Mouse (Mus musculus) layer of hippocampus, postnatal 10 days (tissue): ENCODE measurements around the gene Ccser1. TPM values are rescaled to one million over a fixed set of nuclear protein-coding genes. Genes with fewer than 3 reads are reported as not detected.
"Not testable (repeated sequence)": the region's sequence is repeated elsewhere in the genome, so short reads cannot be mapped to it uniquely, and the experiment has no call there.

Experiments used
- DNase-seq, 2 experiments: peaks; one replicate each; pipeline ENCODE4 v3.0.0; 2021; ENCODE audit warnings: low spot score in 2 of 2
- total RNA-seq, 2 experiments: library from RNA; stranded (reverse); gene quantifications; 2 replicates each; pipeline ENCODE4 v1.2.3; 2021

The Ccser1 gene
- total RNA-seq, 2 experiments from 2014 or later: 38.8 to 44.3 TPM

DNA sequence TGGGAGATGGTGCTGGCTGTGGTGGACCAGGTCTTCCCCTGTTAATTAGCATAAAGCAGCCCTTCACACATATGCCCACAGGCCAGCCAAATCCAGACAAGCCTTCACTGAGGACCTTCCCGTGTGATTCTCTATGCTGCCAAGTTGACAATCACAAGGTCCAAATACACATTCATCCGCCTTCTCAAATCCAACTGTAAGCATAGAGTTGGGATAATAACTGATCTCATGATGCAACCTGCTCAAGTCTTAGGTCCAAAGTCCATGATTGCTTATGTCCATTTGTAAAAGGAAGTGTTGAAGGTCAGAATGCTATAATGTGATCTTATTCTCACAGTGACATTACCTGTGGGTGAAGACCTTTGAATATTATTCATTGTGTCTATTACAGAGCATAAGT is 43.4 kb downstream of the Ccser1 start:
- DNase-seq: no peak

GRCm38 (mm10) chr6:61225302-61225701 is 45.2 kb downstream of the Ccser1 start:
- no peak for DNase-seq

GRCm38 (mm10) chr6:61230058-61230718 is 50.1 kb downstream of the Ccser1 start:
- DNase-seq: no peak

DNA sequence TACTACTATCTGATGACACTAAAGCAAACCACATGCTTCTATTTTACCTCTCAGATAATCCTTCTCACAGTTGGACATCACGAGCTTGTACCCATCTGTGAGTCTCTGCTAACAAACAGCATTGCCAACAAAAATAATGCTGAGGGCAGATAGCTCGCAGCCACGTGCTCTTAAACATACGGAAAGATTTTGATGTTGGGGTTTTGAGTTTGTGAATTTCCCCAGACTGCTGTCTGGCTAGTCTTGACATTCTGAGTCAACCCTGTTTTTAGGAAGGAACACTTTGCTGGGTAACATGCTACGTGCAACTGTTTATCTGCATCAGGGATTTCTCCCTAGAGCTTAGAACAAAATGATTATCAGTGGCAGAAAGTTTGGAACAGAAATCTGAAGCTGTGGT is 52.9 kb downstream of the Ccser1 start:
- no peak for DNase-seq

DNA sequence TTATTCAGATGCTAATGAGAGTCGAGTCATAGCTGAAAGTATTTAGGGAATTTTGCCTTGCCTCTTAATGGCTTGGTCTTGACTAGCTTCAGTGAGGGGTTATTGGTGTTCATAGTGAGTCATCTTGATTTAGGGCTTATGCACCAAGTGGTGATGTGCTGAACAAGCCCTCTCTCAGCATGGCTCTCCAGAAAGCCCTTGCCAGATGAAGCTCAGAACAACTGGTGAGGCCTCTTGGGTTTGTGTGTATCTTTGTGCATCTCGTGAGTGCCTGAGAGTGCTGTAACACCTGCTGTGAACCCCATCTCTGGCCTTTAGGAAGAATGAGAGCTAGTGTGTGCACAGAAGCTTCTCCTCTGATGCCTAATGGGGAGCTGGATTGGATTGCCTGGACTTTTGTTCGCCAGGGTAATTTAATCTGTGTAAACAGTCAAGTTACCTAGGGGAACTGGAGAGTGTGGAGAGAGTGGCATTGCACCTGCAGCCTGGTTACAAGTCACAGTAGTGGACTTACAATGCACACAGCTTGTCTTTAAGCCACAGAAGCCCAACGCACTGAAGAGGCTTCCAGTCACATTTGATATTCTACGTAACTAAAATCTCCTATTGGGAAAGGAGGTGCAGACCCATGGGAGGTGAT is 53.5 kb downstream of the Ccser1 start:
- no peak for DNase-seq

DNA sequence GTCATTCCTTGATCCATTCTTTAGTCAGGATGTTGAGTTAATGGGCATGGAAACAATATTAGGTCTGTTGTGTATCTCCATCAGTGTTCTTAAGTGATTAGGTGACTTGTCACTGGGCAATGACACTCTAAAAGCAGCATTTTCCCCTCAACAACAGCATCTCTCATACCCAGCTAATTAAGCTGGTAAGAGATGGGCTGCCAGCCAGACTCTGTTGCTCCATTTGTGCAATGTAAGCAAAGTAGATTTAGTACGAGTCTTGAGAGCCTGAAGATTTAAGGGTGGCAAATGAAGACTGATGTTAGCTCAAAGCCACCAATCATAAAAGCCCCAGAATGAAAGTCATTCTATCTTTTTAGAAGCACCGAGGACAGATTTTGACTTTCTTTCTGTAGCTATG is 60.5 kb downstream of the Ccser1 start:
- no peak for DNase-seq

GRCm38 (mm10) chr6:61242556-61242955 is 62.4 kb downstream of the Ccser1 start:
- no peak for DNase-seq

DNA sequence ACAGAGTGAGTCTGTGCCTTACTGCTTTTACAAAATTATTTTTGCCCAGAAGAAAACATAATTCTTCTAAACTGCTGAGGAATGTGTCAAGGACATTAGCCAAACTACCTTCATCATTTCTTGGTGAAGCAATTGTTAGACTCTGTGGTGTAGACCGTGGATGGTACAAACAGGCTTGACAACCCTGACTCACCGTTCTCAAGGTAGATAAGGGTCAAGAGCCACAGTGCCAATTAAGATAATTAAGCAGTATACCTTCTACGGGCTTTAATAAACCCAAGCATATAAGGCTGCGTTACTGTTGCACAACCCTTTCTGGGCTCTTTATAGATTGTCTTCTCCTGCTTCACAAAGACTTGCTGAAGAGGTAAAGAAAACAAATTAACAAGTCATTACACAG is 66.4 kb downstream of the Ccser1 start:
- DNase-seq: no peak

- DNase-seq: no peak
These were observed 67.8 kb downstream of the Ccser1 start for GRCm38 (mm10) chr6:61247842-61248472.

DNA sequence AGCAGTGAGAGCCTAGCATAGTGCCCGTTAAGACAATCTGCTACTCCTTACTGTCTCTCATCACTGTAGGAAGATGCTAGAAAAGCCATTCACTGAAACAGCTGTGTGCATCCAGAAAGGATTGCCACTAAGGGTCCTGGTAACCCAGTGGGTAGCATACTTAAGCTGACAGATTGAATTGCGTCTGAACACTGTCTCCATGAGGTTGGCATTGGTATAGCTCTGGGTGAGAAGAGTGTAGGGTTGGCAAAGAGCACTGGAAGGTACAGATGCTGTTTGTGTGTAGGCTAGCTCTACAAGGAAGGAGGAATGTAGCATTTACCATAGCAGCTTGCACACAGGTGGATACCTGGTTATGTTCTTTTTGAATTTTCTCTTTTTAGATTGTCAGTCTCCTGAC is 68.6 kb downstream of the Ccser1 start:
- DNase-seq: no peak

DNA sequence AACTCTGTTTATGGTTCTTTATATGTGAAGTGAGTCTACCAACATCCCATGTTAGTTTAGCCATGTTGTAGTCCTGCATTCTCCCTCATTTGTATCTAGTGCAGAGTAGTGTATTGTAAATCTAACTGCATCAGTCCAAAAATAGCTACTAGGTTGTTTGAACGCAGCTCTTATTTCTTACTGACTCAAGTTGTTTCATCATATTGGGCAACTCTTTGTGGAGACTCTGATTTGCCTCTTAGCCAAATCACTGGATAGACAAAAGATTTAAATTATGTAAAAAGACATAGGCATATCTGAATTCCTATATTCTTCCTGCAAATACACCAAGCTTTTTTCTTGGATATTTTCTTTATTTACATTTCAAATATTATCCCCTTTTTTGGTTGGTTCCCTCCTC is 71.1 kb downstream of the Ccser1 start:
- DNase-seq: no peak

GRCm38 (mm10) chr6:61252912-61253311 is 72.8 kb downstream of the Ccser1 start:
- no peak for DNase-seq

GRCm38 (mm10) chr6:61255874-61256273 is 75.8 kb downstream of the Ccser1 start:
- not testable (repeated sequence) for DNase-seq

DNA sequence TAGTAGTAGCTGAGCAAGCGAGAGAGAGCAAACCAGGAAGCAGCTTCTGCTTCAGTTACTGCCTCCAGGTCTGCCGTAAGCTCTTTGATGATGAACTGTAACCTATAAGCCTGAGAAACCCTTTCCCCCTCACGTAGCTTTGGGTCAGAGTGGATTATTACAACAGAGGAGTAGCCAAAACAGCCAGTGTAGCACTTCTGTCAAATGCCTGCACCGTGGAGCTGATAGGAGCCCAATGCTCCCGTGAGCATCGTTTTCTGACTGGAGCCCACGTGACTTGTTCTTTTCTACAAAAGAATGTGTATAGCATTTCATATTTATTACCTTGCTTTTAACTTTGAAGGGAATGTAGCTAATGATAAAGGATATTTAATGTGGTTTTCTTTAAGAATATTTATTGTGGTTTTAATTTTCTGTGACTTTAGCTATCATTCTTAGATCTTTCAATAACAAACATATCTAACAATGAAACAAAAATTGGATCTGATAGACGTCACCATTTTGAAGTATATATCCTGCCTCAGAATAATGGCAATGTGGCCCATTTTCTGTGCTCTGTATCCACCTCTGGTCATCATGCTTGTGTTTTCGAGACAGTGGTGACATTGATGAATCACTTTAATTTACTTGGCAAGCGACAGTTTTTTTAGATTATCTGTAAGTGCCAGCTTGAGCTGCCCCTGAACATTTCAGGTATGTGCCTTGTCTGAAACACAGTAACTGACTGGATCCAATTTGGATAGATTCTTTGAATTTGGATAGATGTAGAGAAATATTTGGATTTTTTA is 78.9 kb downstream of the Ccser1 start:
- DNase-seq: no peak

DNA sequence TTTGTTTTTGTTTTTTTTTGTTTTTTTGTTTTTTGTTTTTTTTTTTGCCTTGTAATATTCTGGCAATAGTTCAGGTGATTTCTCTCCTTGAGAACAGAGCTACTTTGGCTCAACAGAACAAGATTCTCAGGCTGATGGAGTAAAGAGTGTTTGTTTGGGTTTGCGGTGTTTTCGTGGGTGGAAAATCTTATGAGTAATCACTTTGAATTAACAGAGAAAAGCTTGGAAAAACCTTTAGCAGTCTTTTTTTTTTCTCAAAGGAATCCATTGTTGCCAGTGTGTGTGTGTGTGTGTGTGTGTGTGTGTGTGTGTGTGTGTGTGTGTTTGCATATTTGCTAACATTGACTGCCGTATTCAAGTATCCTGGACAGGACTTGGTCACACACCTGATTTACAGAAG is 81.3 kb downstream of the Ccser1 start:
- no peak for DNase-seq

DNA sequence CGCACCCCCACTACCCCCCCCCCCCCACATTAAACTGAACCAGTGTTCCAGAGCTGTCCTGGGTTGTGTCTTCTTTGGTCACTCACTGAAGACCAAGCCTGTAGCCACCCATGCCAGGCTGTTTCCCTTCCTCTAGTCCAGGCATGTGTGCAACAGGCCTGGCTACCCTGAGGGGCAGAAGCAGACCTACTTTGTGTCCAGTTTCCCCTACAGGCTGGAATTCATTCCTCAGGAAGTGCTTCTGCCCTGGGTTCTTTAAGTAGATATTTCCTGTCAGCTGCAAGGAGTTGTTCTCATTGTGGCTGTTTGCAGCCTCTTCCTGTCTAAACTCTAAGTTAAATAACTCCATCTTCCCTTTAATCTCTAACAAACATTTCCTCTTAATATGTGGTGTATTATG is 82.3 kb downstream of the Ccser1 start:
- no peak for DNase-seq

DNA sequence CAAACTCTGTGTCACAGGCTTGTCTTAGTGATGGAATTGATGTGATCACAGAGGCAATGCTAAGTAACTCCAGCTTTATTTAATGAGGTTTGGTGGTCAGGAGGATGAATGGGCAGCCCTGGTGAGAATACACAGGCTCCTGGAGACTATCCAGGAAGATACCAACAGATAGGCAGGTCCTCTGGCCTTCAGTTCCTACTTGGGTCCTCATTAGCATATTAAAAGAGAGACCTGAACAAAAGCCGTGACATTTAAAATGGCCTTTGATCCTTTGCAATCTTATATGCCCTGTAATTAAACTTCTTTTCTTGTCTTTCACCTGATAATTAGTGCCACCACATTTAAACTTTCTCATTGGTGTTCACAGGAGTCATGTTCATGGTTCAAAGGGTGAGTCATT is 83.2 kb downstream of the Ccser1 start:
- DNase-seq: no peak

GRCm38 (mm10) chr6:61271033-61271432 is 90.9 kb downstream of the Ccser1 start:
- DNase-seq: no peak

DNA sequence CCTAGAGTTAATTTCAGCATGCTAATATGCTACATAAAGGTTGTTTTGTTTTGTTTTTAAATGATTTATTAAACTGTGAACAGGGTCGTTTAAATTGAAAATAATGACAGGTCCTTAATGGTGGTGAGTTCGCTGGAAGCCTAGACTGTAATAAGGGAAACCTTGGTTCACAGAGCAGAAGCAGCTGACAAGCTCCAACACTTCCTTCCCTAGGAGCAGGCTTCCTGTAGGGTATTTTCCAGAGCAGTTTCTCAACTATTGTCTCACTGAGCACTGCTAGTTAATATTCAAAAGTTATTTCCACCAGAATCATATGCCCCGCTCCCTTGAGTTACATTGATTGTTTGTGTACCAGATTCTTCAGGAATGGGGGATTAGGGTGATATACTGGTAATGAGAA is 93.3 kb downstream of the Ccser1 start:
- DNase-seq: no peak

DNA sequence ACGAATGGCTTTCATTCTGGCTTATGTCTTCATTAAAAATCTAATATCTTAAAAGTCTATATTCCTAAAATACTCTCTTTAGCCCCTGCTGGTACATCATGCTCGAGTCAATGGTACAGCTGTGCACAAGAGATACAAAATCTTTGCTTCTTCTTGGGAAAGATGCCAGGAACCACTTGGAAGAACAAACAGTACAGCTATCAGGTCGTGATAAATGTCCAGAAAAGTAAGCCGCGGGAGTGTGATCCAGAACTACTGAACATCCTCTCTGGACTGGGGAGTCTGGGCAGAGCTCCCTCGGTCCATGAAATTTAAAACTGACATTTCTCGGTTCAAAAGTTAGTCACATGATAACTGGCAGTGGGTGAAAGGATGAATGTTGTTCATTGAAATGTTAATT is 99.4 kb downstream of the Ccser1 start:
- DNase-seq: no peak

DNA sequence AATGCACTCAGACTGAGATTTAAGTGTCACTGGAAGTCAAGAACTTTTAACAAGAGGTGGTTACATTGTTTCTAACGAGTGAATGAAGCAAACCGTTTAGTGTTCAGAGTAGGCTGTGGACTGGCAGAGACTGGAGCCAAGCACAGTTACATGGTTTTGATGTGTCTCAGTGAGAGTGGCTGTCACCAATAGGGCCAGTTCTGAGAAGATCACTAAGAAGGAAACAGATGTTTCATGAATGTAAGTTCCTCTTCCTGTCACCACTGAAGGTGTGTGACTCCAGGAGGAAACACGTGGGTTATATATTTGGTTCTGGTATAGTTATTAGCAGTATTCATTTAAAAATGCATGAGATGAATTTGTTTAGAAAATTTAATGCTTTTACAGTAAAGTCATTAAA is 112.8 kb downstream of the Ccser1 start:
- no peak for DNase-seq

GRCm38 (mm10) chr6:61295535-61295934 is 115.4 kb downstream of the Ccser1 start:
- DNase-seq: no peak
